Mouse (Mus musculus) cerebellum, adult 2 months (tissue): ENCODE data around the gene Pla2g2e. TPM values are rescaled to one million over a fixed set of nuclear protein-coding genes. Genes with fewer than 3 reads are reported as not detected.
"Not testable (repeated sequence)": the region's sequence is repeated elsewhere in the genome, so short reads cannot be mapped to it uniquely, and the experiment has no call there.

Experiments used
- DNase-seq, 2 experiments: peaks; one replicate each; pipeline ENCODE4 v3.0.0; 2021
- H3K27ac ChIP-seq: fragments of 200-500 bp; 2 replicates; pipeline ENCODE4 v1.5.1; 2012; ENCODE audit warnings: low read length, control low read depth, inconsistent platforms; ENCODE audit not compliant: insufficient read depth
- H3K27me3 ChIP-seq: fragments of 200-500 bp; 2 replicates; pipeline ENCODE4 v1.6.1; 2012; ENCODE audit warnings: inconsistent platforms, mild to moderate bottlenecking, low read length, moderate library complexity; ENCODE audit not compliant: control insufficient read depth, insufficient read depth
- H3K4me1 ChIP-seq: fragments of 200-500 bp; 2 replicates; pipeline ENCODE4 v1.6.1; 2011; ENCODE audit warnings: low read length; ENCODE audit not compliant: control insufficient read depth, insufficient read depth
- H3K4me3 ChIP-seq: fragments of 200-500 bp; replicated peaks from 2 replicates; pipeline ENCODE3; 2011; ENCODE audit warnings: mild to moderate bottlenecking, low read depth, low read length, control low read depth; ENCODE audit not compliant: insufficient read depth
- CTCF ChIP-seq: fragments of 200-500 bp; IDR thresholded peaks from 2 replicates; pipeline ENCODE4 v1.5.1; 2011; ENCODE audit warnings: low read depth, mild to moderate bottlenecking, control low read depth, low read length, moderate library complexity, borderline replicate concordance; ENCODE audit not compliant: insufficient read depth
- POLR2A ChIP-seq: fragments of 200-500 bp; IDR thresholded peaks from 2 replicates; pipeline ENCODE4 v1.6.1; 2011; ENCODE audit warnings: low read length, control low read depth, borderline replicate concordance; ENCODE audit not compliant: insufficient read depth
- WGBS: fragments of 180-500 bp; shearing (Covaris S2); methylation state at CpG from one replicate; pipeline ENCODE4 v1.1.7; 2018; 5-methylcytosine and 5-hydroxymethylcytosine counted together
- polyA plus RNA-seq: library from polyadenylated mRNA; depleted of rRNA; stranded (reverse); fragments of >200 nt; gene quantifications from 2 replicates; pipeline ENCODE4 v1.2.3, GENCODE M21; 2012

The Pla2g2e gene
- polyA plus RNA-seq, 1 experiment = not detected

DNA sequence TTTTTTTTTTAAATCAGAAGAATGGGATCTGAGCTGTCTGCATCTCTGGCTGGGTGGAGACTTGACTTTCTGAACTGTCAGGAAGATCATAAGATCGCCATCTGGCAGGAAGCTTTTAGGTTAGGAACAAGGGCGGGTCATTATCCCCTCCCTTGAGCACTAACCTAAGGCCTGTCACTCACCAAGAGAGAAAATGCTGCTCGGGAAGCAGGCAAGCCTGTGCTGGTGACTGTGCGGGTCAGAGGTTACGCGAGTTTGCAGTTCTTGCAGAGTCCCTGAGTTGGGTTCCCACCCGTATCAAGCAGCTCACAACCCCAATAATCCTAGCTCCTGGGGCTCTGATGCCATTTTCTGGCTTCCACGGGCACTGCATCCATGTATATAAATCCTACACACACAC is 9.1 kb upstream of the Pla2g2e start:
- 73% methylated on average over 8 of the region's 8 CpGs for WGBS
- no peak for TF ChIP-seq CTCF
- TF ChIP-seq POLR2A = no peak
- Histone ChIP-seq H3K27ac (no peak overlapping the region), H3K4me3 (no peak overlapping the region), H3K4me1 (no peaks in the 10 kb centered on the region), H3K27me3 (no peaks in the 10 kb centered on the region)
- no peak for DNase-seq

DNA sequence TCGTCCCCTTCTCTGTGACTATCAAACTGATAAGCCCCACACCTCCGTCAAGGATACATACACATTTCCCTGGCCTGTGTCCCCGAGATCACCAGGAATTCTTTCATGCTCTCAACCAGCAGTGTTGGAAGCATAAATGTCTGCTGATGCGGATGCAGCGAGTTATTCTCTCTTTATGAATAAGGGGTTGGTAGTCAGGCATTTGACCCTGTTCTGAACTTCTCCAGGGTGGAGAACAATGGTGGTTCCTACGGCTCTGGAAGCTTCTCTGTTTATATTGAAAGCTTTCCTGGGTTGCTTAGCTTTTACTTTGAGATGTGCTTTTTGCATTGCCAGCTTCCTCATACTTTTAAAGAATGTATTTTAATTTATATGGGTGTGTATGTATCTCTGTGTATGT is 3.9 kb upstream of the Pla2g2e start, which contains the start of gene Gm13030:
Gene Gm13030, minus strand, starts transcription at position 101 of the 400 bp plus-strand sequence.
- H3K4me1 ChIP-seq = no peaks in the 10 kb centered on the region
- WGBS = 77% methylated on average over 6 of the region's 6 CpGs
- no peaks in the 10 kb centered on the region for H3K27me3 ChIP-seq
- no peak for DNase-seq
- TF ChIP-seq CTCF (no peak), POLR2A (no peak)
- H3K4me3 ChIP-seq = no peak within 1 kb of the TSS
- no peak within 1 kb of the TSS for H3K27ac ChIP-seq

DNA sequence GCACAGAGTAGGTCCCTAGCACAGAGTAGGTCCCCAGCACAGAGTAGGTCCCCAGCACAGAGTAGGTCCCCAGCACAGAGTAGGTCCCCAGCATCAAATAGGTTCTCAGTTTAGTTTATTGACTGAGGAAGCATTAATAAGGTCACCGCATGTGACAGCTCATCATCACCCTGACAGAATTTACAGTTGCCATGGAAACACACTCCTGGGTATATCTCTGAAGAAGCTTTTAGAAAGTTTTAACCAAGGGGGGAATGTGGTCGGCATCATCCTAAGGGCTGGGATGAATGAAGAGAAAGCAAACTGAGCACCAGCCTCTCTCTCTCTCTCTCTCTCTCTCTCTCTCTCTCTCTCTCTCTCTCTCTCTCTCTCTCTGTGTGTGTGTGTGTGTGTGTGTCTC is 2.5 kb upstream of the Pla2g2e start:
- DNase-seq, H3K4me3 ChIP-seq, H3K27me3 ChIP-seq, H3K4me1 ChIP-seq, H3K27ac ChIP-seq: not testable (repeated sequence)
- 83% methylated on average over 2 of the region's 2 CpGs for WGBS

DNA sequence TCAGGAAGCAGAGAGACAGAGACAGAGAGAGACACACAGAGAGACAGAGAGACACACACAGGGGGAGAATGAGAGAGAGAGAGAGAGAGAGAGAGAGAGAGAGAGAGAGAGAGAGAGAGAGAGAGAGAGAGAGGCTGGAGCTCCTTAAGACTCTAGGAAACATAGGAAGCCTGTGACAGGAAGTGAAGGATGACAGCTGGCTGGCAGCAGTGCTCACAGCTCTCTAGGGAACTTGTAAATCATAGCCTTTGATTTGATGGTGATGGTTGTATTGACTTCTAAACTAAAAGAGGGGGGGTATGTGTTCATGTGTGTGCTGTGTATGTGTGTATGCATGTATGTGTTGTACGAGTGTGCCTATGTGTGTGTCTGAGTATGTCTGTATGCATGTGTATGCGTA is 1.8 kb upstream of the Pla2g2e start:
- H3K4me3 ChIP-seq = no peak overlapping the region
- WGBS = 97% methylated on average over 2 of the region's 2 CpGs
- no peaks in the 10 kb centered on the region for H3K4me1 ChIP-seq
- TF ChIP-seq CTCF (no peak), POLR2A (no peak)
- DNase-seq = no peak
- no peak overlapping the region for H3K27ac ChIP-seq
- no peaks in the 10 kb centered on the region for H3K27me3 ChIP-seq

DNA sequence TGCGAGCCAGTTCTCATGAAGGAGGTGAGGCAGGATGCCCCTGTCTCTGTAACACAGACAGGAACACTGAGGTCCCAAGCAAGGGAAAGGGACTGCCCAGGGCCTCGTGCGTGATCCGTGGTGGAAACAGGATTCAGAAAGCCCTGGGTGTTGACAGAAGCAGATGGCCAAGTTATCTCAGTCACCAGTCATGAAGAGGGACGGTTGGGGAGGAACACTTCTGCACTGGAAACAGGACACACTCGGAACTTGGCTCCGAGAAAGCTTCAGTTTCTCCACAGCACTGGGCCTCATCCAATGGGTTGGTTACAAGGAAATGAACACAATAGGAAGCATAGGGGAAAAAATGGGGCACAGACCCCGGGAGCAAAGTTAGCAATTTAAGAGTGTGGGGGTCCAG is 1.0 kb downstream of the Pla2g2e start:
- WGBS = 42% methylated on average over 8 of the region's 8 CpGs
- no peak for DNase-seq
- no peak overlapping the region for H3K4me3 ChIP-seq
- no peak for TF ChIP-seq CTCF
- no peak for TF ChIP-seq POLR2A
- H3K27ac ChIP-seq = no peak overlapping the region
- no peaks in the 10 kb centered on the region for H3K27me3 ChIP-seq
- no peaks in the 10 kb centered on the region for H3K4me1 ChIP-seq

DNA sequence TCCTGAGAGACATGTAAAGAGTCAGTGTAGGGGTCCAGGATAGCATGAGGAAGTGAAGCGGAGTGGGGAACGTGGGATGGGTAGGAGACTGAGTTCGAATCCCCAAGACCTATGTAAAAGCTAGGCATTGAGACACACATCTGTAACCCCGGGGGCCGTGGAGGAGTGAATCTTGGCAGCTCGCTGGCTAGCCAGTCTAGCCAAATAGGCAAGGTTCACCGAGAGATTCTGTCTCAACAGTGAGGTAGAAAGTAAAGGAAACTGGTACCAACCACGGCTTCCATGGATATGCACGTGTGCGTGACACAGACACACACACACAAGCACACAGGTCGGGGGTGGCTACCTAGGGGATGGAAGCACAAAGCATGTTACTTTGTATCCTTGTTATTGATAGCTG is 2.1 kb downstream of the Pla2g2e start:
- DNase-seq = no peak
- H3K27ac ChIP-seq = no peak overlapping the region
- H3K4me3 ChIP-seq = no peak overlapping the region
- TF ChIP-seq CTCF (no peak), POLR2A (no peak)
- H3K27me3 ChIP-seq = no peaks in the 10 kb centered on the region
- H3K4me1 ChIP-seq = no peaks in the 10 kb centered on the region
- 86% methylated on average over 11 of the region's 11 CpGs for WGBS

DNA sequence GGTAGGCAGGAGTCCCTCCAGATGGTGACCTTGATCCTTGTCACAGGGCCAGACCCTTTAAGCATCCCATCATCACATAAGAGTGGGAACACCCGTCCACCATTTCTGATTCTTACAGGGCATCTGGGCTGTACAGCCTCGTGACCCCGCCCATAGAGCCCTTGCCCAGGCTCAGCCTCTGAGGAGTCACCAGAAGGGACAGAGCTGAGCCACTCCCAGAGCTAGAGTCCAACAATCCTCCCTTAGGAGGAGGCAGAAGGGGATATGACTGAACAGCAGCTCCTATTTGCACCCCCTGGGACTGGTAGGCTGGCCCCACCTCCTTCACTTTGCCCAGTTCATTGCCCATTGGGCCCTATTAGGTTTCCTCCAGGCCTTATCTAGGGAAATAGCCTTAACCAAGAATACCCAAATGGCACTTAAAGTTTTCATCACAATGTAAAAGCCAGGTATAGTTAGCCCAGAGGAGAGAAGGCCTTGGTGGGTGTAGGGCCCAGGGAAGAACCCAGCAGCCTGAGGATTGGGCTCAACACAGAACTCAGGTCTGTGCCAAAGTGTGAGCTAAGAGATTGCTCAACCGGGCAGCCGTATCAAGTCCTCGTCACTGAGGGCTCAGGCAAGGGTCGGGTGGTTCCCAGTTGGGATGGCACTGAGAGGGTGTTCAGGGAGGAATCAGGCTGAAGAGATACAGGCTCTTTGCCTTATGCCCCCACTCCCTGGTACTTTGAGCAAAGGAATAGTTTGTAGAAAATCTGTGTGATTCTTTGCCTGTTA is 3.3 kb downstream of the Pla2g2e start:
- DNase-seq = no peak
- Histone ChIP-seq H3K27me3 (no peaks in the 10 kb centered on the region), H3K27ac (no peak overlapping the region), H3K4me1 (no peaks in the 10 kb centered on the region), H3K4me3 (no peak overlapping the region)
- TF ChIP-seq CTCF (no peak), POLR2A (no peak)
- WGBS = 74% methylated on average over 7 of the region's 7 CpGs

DNA sequence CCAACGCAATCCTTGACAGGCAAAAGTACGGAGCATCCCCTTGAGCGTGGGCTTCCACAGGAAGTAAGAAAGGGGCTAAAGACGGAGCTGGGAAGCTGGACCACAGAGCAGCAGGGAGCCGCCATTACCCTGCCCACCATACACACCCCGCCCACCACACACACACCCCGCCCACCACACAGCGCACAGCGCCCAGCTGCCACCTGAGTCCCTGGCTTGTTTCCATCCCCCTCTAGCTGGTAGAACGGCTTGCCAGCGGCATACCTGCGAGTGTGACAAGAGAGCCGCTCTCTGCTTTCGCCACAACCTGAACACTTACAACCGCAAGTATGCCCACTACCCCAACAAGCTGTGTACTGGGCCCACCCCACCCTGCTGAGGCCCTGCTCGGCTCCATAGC is 4.4 kb downstream of the Pla2g2e start:
- no peaks in the 10 kb centered on the region for H3K4me1 ChIP-seq
- no peak overlapping the region for H3K4me3 ChIP-seq
- 18% methylated on average over 16 of the region's 16 CpGs for WGBS
- H3K27ac ChIP-seq = no peak overlapping the region
- no peaks in the 10 kb centered on the region for H3K27me3 ChIP-seq
- TF ChIP-seq CTCF (no peak), POLR2A (no peak)
- DNase-seq = no peak
